Mouse (Mus musculus): ENCODE measurements around the gene Gm2a. TPM values are rescaled to one million over a fixed set of nuclear protein-coding genes. Genes with fewer than 3 reads are reported as not detected.

Gene Gm2a
- polyA plus RNA-seq, 1 experiment from 2014 or later, result 38.0 TPM

DNA sequence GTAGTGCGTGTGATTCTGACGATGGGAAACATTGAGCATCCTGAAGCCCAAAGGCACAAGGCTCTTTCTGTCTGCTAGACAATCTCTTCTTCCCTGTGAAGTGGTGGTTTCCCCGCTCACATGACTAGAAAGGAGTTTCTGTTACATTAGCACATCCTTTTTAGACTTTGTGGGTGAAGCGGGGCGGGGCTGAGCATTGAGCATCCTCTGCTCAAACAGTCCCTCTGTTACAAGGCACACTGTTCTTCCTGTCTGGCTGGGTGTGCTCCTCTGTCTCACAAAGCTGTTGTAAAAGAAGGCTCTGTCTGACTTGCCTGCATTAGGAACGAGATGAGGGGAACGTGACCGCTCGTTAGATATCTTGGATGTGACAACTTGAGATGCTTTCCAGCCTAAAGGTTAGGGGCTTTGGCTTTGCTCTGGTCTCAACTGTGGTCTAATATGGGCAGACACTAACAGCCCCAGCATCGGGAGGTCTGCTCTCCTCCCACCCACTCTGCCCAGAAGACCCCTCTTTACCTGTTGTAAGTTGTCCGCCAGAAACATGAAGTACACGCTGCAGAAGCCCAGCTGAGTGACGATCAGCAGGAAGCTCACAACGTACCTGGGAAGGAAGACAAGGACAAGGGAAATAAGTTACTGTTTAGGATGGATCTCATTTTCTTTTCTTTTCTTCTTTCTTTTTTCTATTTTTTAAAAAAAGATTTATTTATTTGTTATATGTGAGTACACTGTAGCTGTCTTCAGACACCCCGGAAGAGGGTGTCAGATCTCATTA is 39.0 kb downstream of the Gm2a start:
- ATAC-seq (ENCODE audit: low FRiP score, low TSS enrichment), result no peak
- Histone ChIP-seq H3K9me3 (ENCODE audit: low read length) (no peaks in the 10 kb centered on the region), H3K9ac (replicated peaks; ENCODE audit: low read length) (no peak overlapping the region), H3K4me3 (ENCODE audit: low read length) (no peak overlapping the region), H3K27me3 (ENCODE audit: insufficient read depth, low read length) (no peaks in the 10 kb centered on the region), H3K27ac (ENCODE audit: low read length) (no peak overlapping the region), H3K36me3 (ENCODE audit: insufficient read depth, low read length) (no peaks in the 10 kb centered on the region), H3K4me2 (replicated peaks; ENCODE audit: low read depth, low read length) (no peak overlapping the region), H3K4me1 (ENCODE audit: insufficient read depth, low read length) (no peaks in the 10 kb centered on the region)
- WGBS, result 82% methylated on average over 15 of the region's 15 CpGs

GRCm38 (mm10) chr11:55137646-55138045 is 39.7 kb downstream of the Gm2a start:
- Histone ChIP-seq H3K36me3 (ENCODE audit: insufficient read depth, low read length) (no peaks in the 10 kb centered on the region), H3K27ac (ENCODE audit: low read length) (no peak overlapping the region), H3K27me3 (ENCODE audit: insufficient read depth, low read length) (no peaks in the 10 kb centered on the region), H3K9me3 (ENCODE audit: low read length) (no peaks in the 10 kb centered on the region), H3K4me3 (ENCODE audit: low read length) (no peak overlapping the region), H3K9ac (replicated peaks; ENCODE audit: low read length) (no peak overlapping the region), H3K4me2 (replicated peaks; ENCODE audit: low read depth, low read length) (no peak overlapping the region), H3K4me1 (ENCODE audit: insufficient read depth, low read length) (no peaks in the 10 kb centered on the region)
- no peak for ATAC-seq (ENCODE audit: low FRiP score, low TSS enrichment)

- WGBS, result 81% methylated on average over 4 of the region's 4 CpGs
- Histone ChIP-seq H3K4me2 (replicated peaks; ENCODE audit: low read depth, low read length) (no peak overlapping the region), H3K9me3 (ENCODE audit: low read length) (no peaks in the 10 kb centered on the region), H3K4me1 (ENCODE audit: insufficient read depth, low read length) (no peaks in the 10 kb centered on the region), H3K27me3 (ENCODE audit: insufficient read depth, low read length) (no peaks in the 10 kb centered on the region), H3K9ac (replicated peaks; ENCODE audit: low read length) (no peak overlapping the region), H3K36me3 (ENCODE audit: insufficient read depth, low read length) (no peaks in the 10 kb centered on the region), H3K4me3 (ENCODE audit: low read length) (no peak overlapping the region), H3K27ac (ENCODE audit: low read length) (no peak overlapping the region)
- no peak for ATAC-seq (ENCODE audit: low FRiP score, low TSS enrichment)
Measured at GRCm38 (mm10) chr11:55141502-55141901, 43.6 kb downstream of the Gm2a start.

- no peaks in the 10 kb centered on the region for H3K27me3 ChIP-seq (ENCODE audit: insufficient read depth, low read length)
- H3K9me3 ChIP-seq (ENCODE audit: low read length), result no peaks in the 10 kb centered on the region
- no peak for ATAC-seq (ENCODE audit: low FRiP score, low TSS enrichment)
- WGBS, result 68% methylated on average over 5 of the region's 5 CpGs
- no peaks in the 10 kb centered on the region for H3K4me1 ChIP-seq (ENCODE audit: insufficient read depth, low read length)
- H3K27ac ChIP-seq (ENCODE audit: low read length), result no peak overlapping the region
- no peak overlapping the region for H3K9ac ChIP-seq (replicated peaks; ENCODE audit: low read length)
- no peak overlapping the region for H3K4me2 ChIP-seq (replicated peaks; ENCODE audit: low read depth, low read length)
- H3K4me3 ChIP-seq (ENCODE audit: low read length), result no peak overlapping the region
- H3K36me3 ChIP-seq (ENCODE audit: insufficient read depth, low read length), result no peaks in the 10 kb centered on the region
Measured at GRCm38 (mm10) chr11:55144011-55144410, 46.1 kb downstream of the Gm2a start.

DNA sequence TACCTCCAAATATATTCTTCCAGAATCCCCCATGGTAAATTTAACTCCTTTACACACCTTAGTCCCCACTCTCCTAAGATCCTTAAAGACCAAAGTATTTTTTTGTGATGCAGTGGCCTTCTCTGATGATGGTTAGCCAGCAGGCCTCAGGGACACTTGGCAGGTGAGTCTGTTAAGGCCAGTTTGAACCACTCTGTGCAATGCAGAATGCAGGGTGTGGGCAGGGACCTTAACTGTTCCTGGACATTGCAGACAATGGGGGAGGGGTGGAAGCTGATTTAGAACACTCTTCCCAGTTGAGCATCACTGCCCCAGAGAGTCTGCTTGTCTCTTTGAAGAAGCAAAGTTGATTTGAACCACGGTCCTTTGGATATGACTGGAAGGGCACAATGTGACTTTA is 48.9 kb downstream of the Gm2a start:
- no peaks in the 10 kb centered on the region for H3K4me1 ChIP-seq (ENCODE audit: insufficient read depth, low read length)
- H3K4me2 ChIP-seq (replicated peaks; ENCODE audit: low read depth, low read length), result no peak overlapping the region
- H3K36me3 ChIP-seq (ENCODE audit: insufficient read depth, low read length), result no peaks in the 10 kb centered on the region
- no peak overlapping the region for H3K9ac ChIP-seq (replicated peaks; ENCODE audit: low read length)
- no peaks in the 10 kb centered on the region for H3K27me3 ChIP-seq (ENCODE audit: insufficient read depth, low read length)
- 76% methylated on average over 1 of the region's 1 CpGs for WGBS
- no peak overlapping the region for H3K27ac ChIP-seq (ENCODE audit: low read length)
- ATAC-seq (ENCODE audit: low FRiP score, low TSS enrichment), result no peak
- no peak overlapping the region for H3K4me3 ChIP-seq (ENCODE audit: low read length)
- no peaks in the 10 kb centered on the region for H3K9me3 ChIP-seq (ENCODE audit: low read length)

GRCm38 (mm10) chr11:55147423-55147822 is 49.5 kb downstream of the Gm2a start:
- no peaks in the 10 kb centered on the region for H3K4me1 ChIP-seq (ENCODE audit: insufficient read depth, low read length)
- H3K27ac ChIP-seq (ENCODE audit: low read length), result no peak overlapping the region
- no peak overlapping the region for H3K9ac ChIP-seq (replicated peaks; ENCODE audit: low read length)
- ATAC-seq (ENCODE audit: low FRiP score, low TSS enrichment), result no peak
- H3K27me3 ChIP-seq (ENCODE audit: insufficient read depth, low read length), result no peaks in the 10 kb centered on the region
- H3K9me3 ChIP-seq (ENCODE audit: low read length), result no peaks in the 10 kb centered on the region
- no peak overlapping the region for H3K4me3 ChIP-seq (ENCODE audit: low read length)
- WGBS, result 54% methylated on average over 6 of the region's 6 CpGs
- H3K36me3 ChIP-seq (ENCODE audit: insufficient read depth, low read length), result no peaks in the 10 kb centered on the region
- no peak overlapping the region for H3K4me2 ChIP-seq (replicated peaks; ENCODE audit: low read depth, low read length)

- no peak for ATAC-seq (ENCODE audit: low FRiP score, low TSS enrichment)
- Histone ChIP-seq H3K9ac (replicated peaks; ENCODE audit: low read length) (no peak overlapping the region), H3K27me3 (ENCODE audit: insufficient read depth, low read length) (no peaks in the 10 kb centered on the region), H3K4me3 (ENCODE audit: low read length) (no peak overlapping the region), H3K4me2 (replicated peaks; ENCODE audit: low read depth, low read length) (no peak overlapping the region), H3K9me3 (ENCODE audit: low read length) (no peaks in the 10 kb centered on the region), H3K4me1 (ENCODE audit: insufficient read depth, low read length) (no peaks in the 10 kb centered on the region), H3K27ac (ENCODE audit: low read length) (no peak overlapping the region), H3K36me3 (ENCODE audit: insufficient read depth, low read length) (no peaks in the 10 kb centered on the region)
- 78% methylated on average over 4 of the region's 4 CpGs for WGBS
Measured at GRCm38 (mm10) chr11:55148461-55148860, 50.5 kb downstream of the Gm2a start.

GRCm38 (mm10) chr11:55151608-55152007 is 53.7 kb downstream of the Gm2a start, which contains the start of gene Slc36a3:
Gene Slc36a3 (minus strand): TSS chr11:55151708.
- H3K9ac ChIP-seq (replicated peaks; ENCODE audit: low read length), result no peak within 1 kb of the TSS
- no peak for ATAC-seq (ENCODE audit: low FRiP score, low TSS enrichment)
- WGBS, result 84% methylated on average over 3 of the region's 3 CpGs
- no peak within 1 kb of the TSS for H3K27ac ChIP-seq (ENCODE audit: low read length)
- H3K4me1 ChIP-seq (ENCODE audit: insufficient read depth, low read length), result no peaks in the 10 kb centered on the region
- H3K9me3 ChIP-seq (ENCODE audit: low read length), result no peaks in the 10 kb centered on the region
- H3K27me3 ChIP-seq (ENCODE audit: insufficient read depth, low read length), result no peaks in the 10 kb centered on the region
- H3K36me3 ChIP-seq (ENCODE audit: insufficient read depth, low read length), result no peaks in the 10 kb centered on the region
- H3K4me2 ChIP-seq (replicated peaks; ENCODE audit: low read depth, low read length), result no peak within 1 kb of the TSS
- no peak within 1 kb of the TSS for H3K4me3 ChIP-seq (ENCODE audit: low read length)

GRCm38 (mm10) chr11:55154398-55155069 is 56.6 kb downstream of the Gm2a start:
- H3K27ac ChIP-seq (ENCODE audit: low read length), result no peak overlapping the region
- no peaks in the 10 kb centered on the region for H3K36me3 ChIP-seq (ENCODE audit: insufficient read depth, low read length)
- no peak overlapping the region for H3K9ac ChIP-seq (replicated peaks; ENCODE audit: low read length)
- whole genome bisulfite sequencing, result 48% methylated on average over 3 of the region's 3 CpGs
- no peaks in the 10 kb centered on the region for H3K4me1 ChIP-seq (ENCODE audit: insufficient read depth, low read length)
- ATAC-seq (ENCODE audit: low FRiP score, low TSS enrichment), result no peak
- no peak overlapping the region for H3K4me2 ChIP-seq (replicated peaks; ENCODE audit: low read depth, low read length)
- no peaks in the 10 kb centered on the region for H3K27me3 ChIP-seq (ENCODE audit: insufficient read depth, low read length)
- H3K9me3 ChIP-seq (ENCODE audit: low read length), result no peaks in the 10 kb centered on the region
- no peak overlapping the region for H3K4me3 ChIP-seq (ENCODE audit: low read length)

DNA sequence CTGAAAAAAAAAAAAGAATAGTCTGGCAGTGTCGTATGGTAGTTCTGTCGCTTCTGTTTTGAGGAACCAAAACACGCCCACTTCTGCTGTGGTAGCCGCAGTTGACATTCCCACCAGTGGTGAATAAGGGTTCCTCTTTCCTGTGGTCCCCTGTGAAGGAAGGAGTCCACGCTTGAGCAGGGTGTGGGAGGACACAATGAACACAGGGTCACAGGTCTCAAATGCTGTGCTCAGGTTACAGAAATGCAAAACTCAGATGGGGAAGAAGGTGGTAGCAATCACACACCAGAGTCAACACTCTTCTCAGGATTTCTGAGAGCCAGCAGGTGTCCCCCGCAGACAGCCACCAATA is 57.1 kb downstream of the Gm2a start:
- H3K27me3 ChIP-seq (ENCODE audit: insufficient read depth, low read length), result no peaks in the 10 kb centered on the region
- 52% methylated on average over 6 of the region's 6 CpGs for WGBS
- no peaks in the 10 kb centered on the region for H3K9me3 ChIP-seq (ENCODE audit: low read length)
- 0 out of 2 replicates have a peak, but pooled peaks have one; percentile 43 for ATAC-seq (ENCODE audit: low FRiP score, low TSS enrichment)
- H3K9ac ChIP-seq (replicated peaks; ENCODE audit: low read length), result no peak overlapping the region
- H3K4me1 ChIP-seq (ENCODE audit: insufficient read depth, low read length), result no peaks in the 10 kb centered on the region
- no peaks in the 10 kb centered on the region for H3K36me3 ChIP-seq (ENCODE audit: insufficient read depth, low read length)
- H3K27ac ChIP-seq (ENCODE audit: low read length), result no peak overlapping the region
- H3K4me3 ChIP-seq (ENCODE audit: low read length), result no peak overlapping the region
- no peak overlapping the region for H3K4me2 ChIP-seq (replicated peaks; ENCODE audit: low read depth, low read length)
